Mouse (Mus musculus): ENCODE results near the gene Slc5a10. TPM values are rescaled to one million over a fixed set of nuclear protein-coding genes. Genes with fewer than 3 reads are reported as not detected.

Slc5a10 gene
- polyA plus RNA-seq, 1 experiment from 2014 or later, result 0.11 TPM

DNA sequence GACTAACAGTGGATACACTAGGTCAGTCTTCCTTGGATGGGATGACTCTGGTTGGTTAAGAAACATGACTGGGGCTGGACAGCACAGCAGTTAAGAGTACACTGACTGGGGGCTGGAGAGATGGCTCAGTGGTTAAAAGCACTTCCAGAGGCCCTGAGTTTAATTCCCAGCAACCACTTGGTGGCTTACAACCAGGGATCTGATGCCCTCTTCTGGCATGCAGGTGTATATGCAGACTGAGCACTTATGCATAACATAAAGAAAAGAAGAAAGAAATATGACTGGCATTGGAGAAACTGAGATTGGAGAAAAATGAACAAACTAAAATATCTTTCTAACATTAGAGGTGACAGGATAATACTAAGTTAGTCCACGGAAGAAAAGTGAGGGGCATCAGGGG lies 19.9 kb upstream of the Slc5a10 start:
- Histone ChIP-seq H3K9ac (ENCODE audit: low read length) (no peak overlapping the region), H3K4me1 (ENCODE audit: control insufficient read depth, insufficient read depth, low read length) (no peaks in the 10 kb centered on the region), H3K9me3 (replicated peaks; ENCODE audit: control insufficient read depth, low read length) (0 out of 2 replicates have a peak, but pooled peaks cover 3% of the 10 kb centered on the region), H3K27me3 (ENCODE audit: control insufficient read depth, insufficient read depth, low read length) (no peaks in the 10 kb centered on the region), H3K27ac (ENCODE audit: low read length) (no peak overlapping the region), H3K36me3 (ENCODE audit: control insufficient read depth, insufficient read depth) (peaks cover 49% of the 10 kb centered on the region), H3K4me3 (ENCODE audit: low read length) (no peak overlapping the region), H3K4me2 (ENCODE audit: low read depth, low read length) (no peak overlapping the region)
- 88% methylated on average over 1 of the region's 1 CpGs for WGBS
- no peak for ATAC-seq (replicated peaks; ENCODE audit: extremely low read depth, insufficient read depth, low FRiP score)

- no peak overlapping the region for H3K4me2 ChIP-seq (ENCODE audit: low read depth, low read length)
- peaks cover 51% of the 10 kb centered on the region for H3K36me3 ChIP-seq (ENCODE audit: control insufficient read depth, insufficient read depth)
- H3K27me3 ChIP-seq (ENCODE audit: control insufficient read depth, insufficient read depth, low read length), result no peaks in the 10 kb centered on the region
- 88% methylated on average over 1 of the region's 1 CpGs for WGBS
- ATAC-seq (replicated peaks; ENCODE audit: extremely low read depth, insufficient read depth, low FRiP score), result no peak
- H3K9ac ChIP-seq (ENCODE audit: low read length), result no peak overlapping the region
- H3K4me3 ChIP-seq (ENCODE audit: low read length), result no peak overlapping the region
- H3K9me3 ChIP-seq (replicated peaks; ENCODE audit: control insufficient read depth, low read length), result 0 out of 2 replicates have a peak, but pooled peaks cover 3% of the 10 kb centered on the region
- H3K4me1 ChIP-seq (ENCODE audit: control insufficient read depth, insufficient read depth, low read length), result no peaks in the 10 kb centered on the region
- no peak overlapping the region for H3K27ac ChIP-seq (ENCODE audit: low read length)
These were observed 16.7 kb upstream of the Slc5a10 start for GRCm38 (mm10) chr11:61737290-61737689.

- Histone ChIP-seq H3K4me1 (ENCODE audit: control insufficient read depth, insufficient read depth, low read length) (no peaks in the 10 kb centered on the region; the same call in 1 of the 2 replicates), H3K27me3 (ENCODE audit: control insufficient read depth, insufficient read depth, low read length) (no peaks in the 10 kb centered on the region), H3K4me3 (ENCODE audit: low read length) (no peak overlapping the region), H3K4me2 (ENCODE audit: low read depth, low read length) (no peak overlapping the region), H3K9me3 (replicated peaks; ENCODE audit: control insufficient read depth, low read length) (no peaks in the 10 kb centered on the region), H3K9ac (ENCODE audit: low read length) (no peak overlapping the region), H3K27ac (ENCODE audit: low read length) (no peak overlapping the region), H3K36me3 (ENCODE audit: control insufficient read depth, insufficient read depth) (peaks cover 33% of the 10 kb centered on the region)
- ATAC-seq (replicated peaks; ENCODE audit: extremely low read depth, insufficient read depth, low FRiP score), result no peak
- WGBS, result 86% methylated on average over 7 of the region's 7 CpGs
These were observed 12.0 kb upstream of the Slc5a10 start for GRCm38 (mm10) chr11:61732672-61733071.

- no peak overlapping the region for H3K4me2 ChIP-seq (ENCODE audit: low read depth, low read length)
- H3K9ac ChIP-seq (ENCODE audit: low read length), result no peak overlapping the region
- ATAC-seq (replicated peaks; ENCODE audit: extremely low read depth, insufficient read depth, low FRiP score), result no peak
- H3K27ac ChIP-seq (ENCODE audit: low read length), result no peak overlapping the region; the same call in 1 of the 2 replicates
- no peaks in the 10 kb centered on the region for H3K27me3 ChIP-seq (ENCODE audit: control insufficient read depth, insufficient read depth, low read length)
- peaks cover 16% of the 10 kb centered on the region; the same call in 1 of the 2 replicates for H3K36me3 ChIP-seq (ENCODE audit: control insufficient read depth, insufficient read depth)
- H3K9me3 ChIP-seq (replicated peaks; ENCODE audit: control insufficient read depth, low read length), result no peaks in the 10 kb centered on the region
- WGBS, result 35% methylated on average over 2 of the region's 2 CpGs
- H3K4me3 ChIP-seq (ENCODE audit: low read length), result no peak overlapping the region
- no peaks in the 10 kb centered on the region; the same call in 1 of the 2 replicates for H3K4me1 ChIP-seq (ENCODE audit: control insufficient read depth, insufficient read depth, low read length)
These were observed 7.4 kb upstream of the Slc5a10 start for GRCm38 (mm10) chr11:61728037-61728436.

- ATAC-seq (replicated peaks; ENCODE audit: extremely low read depth, insufficient read depth, low FRiP score), result no peak
- H3K4me3 ChIP-seq (ENCODE audit: low read length), result no peak overlapping the region
- no peak overlapping the region for H3K27ac ChIP-seq (ENCODE audit: low read length)
- H3K27me3 ChIP-seq (ENCODE audit: control insufficient read depth, insufficient read depth, low read length), result no peaks in the 10 kb centered on the region
- H3K36me3 ChIP-seq (ENCODE audit: control insufficient read depth, insufficient read depth), result no peaks in the 10 kb centered on the region
- no peak overlapping the region for H3K4me2 ChIP-seq (ENCODE audit: low read depth, low read length)
- H3K4me1 ChIP-seq (ENCODE audit: control insufficient read depth, insufficient read depth, low read length), result no peaks in the 10 kb centered on the region
- no peaks in the 10 kb centered on the region for H3K9me3 ChIP-seq (replicated peaks; ENCODE audit: control insufficient read depth, low read length)
- 71% methylated on average over 5 of the region's 5 CpGs for WGBS
- no peak overlapping the region for H3K9ac ChIP-seq (ENCODE audit: low read length)
These were observed 1.5 kb upstream of the Slc5a10 start for GRCm38 (mm10) chr11:61722077-61722476.

- no peak for ATAC-seq (replicated peaks; ENCODE audit: extremely low read depth, insufficient read depth, low FRiP score)
- H3K36me3 ChIP-seq (ENCODE audit: control insufficient read depth, insufficient read depth), result no peaks in the 10 kb centered on the region
- no peak overlapping the region for H3K27ac ChIP-seq (ENCODE audit: low read length)
- H3K4me3 ChIP-seq (ENCODE audit: low read length), result no peak overlapping the region
- no peaks in the 10 kb centered on the region for H3K4me1 ChIP-seq (ENCODE audit: control insufficient read depth, insufficient read depth, low read length)
- no peaks in the 10 kb centered on the region for H3K27me3 ChIP-seq (ENCODE audit: control insufficient read depth, insufficient read depth, low read length)
- 68% methylated on average over 8 of the region's 8 CpGs for WGBS
- H3K4me2 ChIP-seq (ENCODE audit: low read depth, low read length), result no peak overlapping the region
- H3K9ac ChIP-seq (ENCODE audit: low read length), result no peak overlapping the region
- H3K9me3 ChIP-seq (replicated peaks; ENCODE audit: control insufficient read depth, low read length), result no peaks in the 10 kb centered on the region
These were observed 800 bp downstream of the Slc5a10 start for GRCm38 (mm10) chr11:61719826-61720225.

DNA sequence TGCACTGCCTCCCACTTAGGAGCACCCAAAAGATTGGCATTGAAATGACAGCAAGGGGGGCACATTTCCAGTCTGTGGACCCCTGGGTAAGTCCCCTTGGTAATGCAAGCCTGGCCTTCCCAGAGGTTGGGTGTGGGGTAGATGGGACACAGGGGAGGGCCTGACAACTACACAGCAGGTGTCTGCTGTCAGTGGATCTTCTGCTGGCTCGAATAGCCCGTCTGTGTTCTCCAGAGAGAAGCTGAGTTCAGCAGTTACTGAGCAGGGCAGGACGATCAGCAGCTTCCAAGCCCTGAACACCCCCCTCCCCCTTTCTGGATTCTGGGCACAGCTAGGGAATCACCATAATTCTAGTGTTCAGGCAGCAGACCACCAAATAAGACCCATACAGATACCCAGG lies 1.2 kb downstream of the Slc5a10 start:
- 44% methylated on average over 3 of the region's 3 CpGs for WGBS
- Histone ChIP-seq H3K9me3 (replicated peaks; ENCODE audit: control insufficient read depth, low read length) (no peaks in the 10 kb centered on the region), H3K36me3 (ENCODE audit: control insufficient read depth, insufficient read depth) (no peaks in the 10 kb centered on the region), H3K27ac (ENCODE audit: low read length) (no peak overlapping the region), H3K4me2 (ENCODE audit: low read depth, low read length) (no peak overlapping the region), H3K9ac (ENCODE audit: low read length) (no peak overlapping the region), H3K27me3 (ENCODE audit: control insufficient read depth, insufficient read depth, low read length) (no peaks in the 10 kb centered on the region), H3K4me3 (ENCODE audit: low read length) (no peak overlapping the region), H3K4me1 (ENCODE audit: control insufficient read depth, insufficient read depth, low read length) (no peaks in the 10 kb centered on the region)
- ATAC-seq (replicated peaks; ENCODE audit: extremely low read depth, insufficient read depth, low FRiP score), result no peak

- Histone ChIP-seq H3K4me3 (ENCODE audit: low read length) (no peak overlapping the region), H3K4me1 (ENCODE audit: control insufficient read depth, insufficient read depth, low read length) (no peaks in the 10 kb centered on the region), H3K9ac (ENCODE audit: low read length) (no peak overlapping the region), H3K4me2 (ENCODE audit: low read depth, low read length) (no peak overlapping the region), H3K9me3 (replicated peaks; ENCODE audit: control insufficient read depth, low read length) (no peaks in the 10 kb centered on the region), H3K27me3 (ENCODE audit: control insufficient read depth, insufficient read depth, low read length) (no peaks in the 10 kb centered on the region), H3K36me3 (ENCODE audit: control insufficient read depth, insufficient read depth) (no peaks in the 10 kb centered on the region), H3K27ac (ENCODE audit: low read length) (no peak overlapping the region)
- 60% methylated on average over 5 of the region's 5 CpGs for WGBS
- no peak for ATAC-seq (replicated peaks; ENCODE audit: extremely low read depth, insufficient read depth, low FRiP score)
These were observed 2.6 kb downstream of the Slc5a10 start for GRCm38 (mm10) chr11:61717990-61718389.

GRCm38 (mm10) chr11:61715130-61715529 lies 5.5 kb downstream of the Slc5a10 start:
- Histone ChIP-seq H3K27me3 (ENCODE audit: control insufficient read depth, insufficient read depth, low read length) (no peaks in the 10 kb centered on the region), H3K4me1 (ENCODE audit: control insufficient read depth, insufficient read depth, low read length) (no peaks in the 10 kb centered on the region), H3K9ac (ENCODE audit: low read length) (no peak overlapping the region), H3K9me3 (replicated peaks; ENCODE audit: control insufficient read depth, low read length) (no peaks in the 10 kb centered on the region), H3K36me3 (ENCODE audit: control insufficient read depth, insufficient read depth) (no peaks in the 10 kb centered on the region), H3K27ac (ENCODE audit: low read length) (no peak overlapping the region), H3K4me3 (ENCODE audit: low read length) (no peak overlapping the region), H3K4me2 (ENCODE audit: low read depth, low read length) (no peak overlapping the region)
- 0 out of 2 replicates have a peak, but pooled peaks have one; percentile 21 for ATAC-seq (replicated peaks; ENCODE audit: extremely low read depth, insufficient read depth, low FRiP score)
- 55% methylated on average over 6 of the region's 6 CpGs for WGBS

Data from heart, embryonic 16.5 days (tissue).